In genomic region chr7:141294479-141294878, GRCm38 (mm10) we compare ENCODE assay signal across 11 mouse cellular contexts. TPM values are rescaled to one million over a fixed set of nuclear protein-coding genes. Genes with fewer than 3 reads are reported as not detected.
A peak's percentile ranks its signal among the peaks of the same experiment; 100 is the strongest.
DNase-seq lines count a peak whose midpoint lies in the region; ATAC-seq and TF ChIP-seq lines count a peak whose summit lies in the region.
"Had no signal": no experiment of that assay in that cellular context is flagged by ENCODE, and none has a peak within 500 bp of the region (broad histone marks: within the 10 kb centered on the region; RNA-seq: fewer than 3 reads in every experiment).

No protein-coding gene starts in this region.

- no peak for TF ChIP-seq POLR2A in bone marrow macrophage, adult 2 months (IDR thresholded peaks at IDR 0.05; ENCODE audit: borderline replicate concordance, low read depth, low read length)

- ATAC-seq in heart, embryonic 13.5 days (ENCODE audit: extremely low read depth, insufficient number of reproducible peaks, low FRiP score, low TSS enrichment) = no peak
- ATAC-seq in hindbrain, embryonic 14.5 days (ENCODE audit: low FRiP score) = no peak
- ATAC-seq in midbrain, embryonic 11.5 days (ENCODE audit: low FRiP score) = no peak; the same call in 1 of the 2 replicates

- TF ChIP-seq CTCF in bone marrow macrophage, adult 2 months (IDR thresholded peaks at IDR 0.05; ENCODE audit: low read depth, low read length) = no peak

- H3K27me3 ChIP-seq in heart, embryonic 13.5 days (replicated peaks) = peaks cover 72% of the 10 kb centered on the region
- peaks cover 51% of the 10 kb centered on the region for H3K27me3 ChIP-seq in hindbrain, embryonic 14.5 days (ENCODE audit: control insufficient read depth, insufficient read depth, low read length)
- peaks cover 57% of the 10 kb centered on the region for H3K27me3 ChIP-seq in midbrain, embryonic 11.5 days (ENCODE audit: control insufficient read depth, insufficient read depth, low read length)

- intact Hi-C loops in left cerebral cortex, postnatal 10 days (cut with DNase I) = no loop called here

- DNase-seq in heart, adult 8-10 months (ENCODE audit: low spot score) = no peak
- no peak for DNase-seq in hindbrain, embryonic 14.5 days (ENCODE audit: low spot score)
- peak; percentile 88 for DNase-seq in midbrain, embryonic 11.5 days (ENCODE audit: low spot score, missing footprints)
- DNase-seq in T-cell, adult 2 months (ENCODE audit: low spot score) = no peak
- DNase-seq in left cerebral cortex, postnatal 10 days (ENCODE audit: extremely low spot score in 1 of 2, low spot score in 2 of 2) = no peak
- no peak for DNase-seq in right cerebral cortex, postnatal 10 days (ENCODE audit: low spot score in 2 of 2)
- DNase-seq: thymus, postnatal 25 days had no signal

- no peak overlapping the region for H3K27ac ChIP-seq in heart, embryonic 13.5 days (replicated peaks)
- H3K27ac ChIP-seq in bone marrow macrophage, adult 2 months (ENCODE audit: insufficient read depth, low read depth, low read length) = no peak overlapping the region
- no peak overlapping the region for H3K27ac ChIP-seq in hindbrain, embryonic 14.5 days
- H3K27ac ChIP-seq in midbrain, embryonic 11.5 days (ENCODE audit: low read depth, low read length) = no peak overlapping the region

- peak overlapping the region; percentile 50 for H3K4me3 ChIP-seq in heart, embryonic 13.5 days
- H3K4me3 ChIP-seq in bone marrow macrophage, adult 2 months (ENCODE audit: insufficient read depth, low read length) = peak overlapping the region; percentile 25
- H3K4me3 ChIP-seq in hindbrain, embryonic 14.5 days (replicated peaks; ENCODE audit: low read length) = peak overlapping the region; percentile 36
- peak overlapping the region; percentile 27 for H3K4me3 ChIP-seq in midbrain, embryonic 11.5 days (ENCODE audit: low read depth, low read length)

- peaks cover 25% of the 10 kb centered on the region for H3K36me3 ChIP-seq in heart, embryonic 13.5 days
- peaks cover 29% of the 10 kb centered on the region for H3K36me3 ChIP-seq in hindbrain, embryonic 14.5 days (replicated peaks; ENCODE audit: control insufficient read depth, insufficient read depth)
- H3K36me3 ChIP-seq in midbrain, embryonic 11.5 days (ENCODE audit: control insufficient read depth, insufficient read depth, low read length) = peaks cover 4% of the 10 kb centered on the region

- peak overlapping the region; percentile 75 for H3K4me2 ChIP-seq in heart, embryonic 13.5 days
- H3K4me2 ChIP-seq in hindbrain, embryonic 14.5 days (replicated peaks) = peak overlapping the region; percentile 67
- peak overlapping the region; percentile 64 for H3K4me2 ChIP-seq in midbrain, embryonic 11.5 days

- H3K4me1 ChIP-seq in heart, embryonic 13.5 days = peaks cover 28% of the 10 kb centered on the region
- H3K4me1 ChIP-seq in bone marrow macrophage, adult 2 months (ENCODE audit: control insufficient read depth, insufficient read depth, low read length) = no peaks in the 10 kb centered on the region
- H3K4me1 ChIP-seq in hindbrain, embryonic 14.5 days (replicated peaks; ENCODE audit: control insufficient read depth, insufficient read depth, low read length) = peaks cover 16% of the 10 kb centered on the region; the same call in 1 of the 2 replicates
- peaks cover 21% of the 10 kb centered on the region for H3K4me1 ChIP-seq in midbrain, embryonic 11.5 days (ENCODE audit: control insufficient read depth, insufficient read depth, low read length)

- 3% methylated on average over 22 of the region's 22 CpGs for whole genome bisulfite sequencing in heart, embryonic 13.5 days
- WGBS in hindbrain, embryonic 14.5 days = 8% methylated on average over 22 of the region's 22 CpGs
- 3% methylated on average over 22 of the region's 22 CpGs for WGBS in midbrain, embryonic 11.5 days

- H3K9me3 ChIP-seq in heart, embryonic 13.5 days = no peaks in the 10 kb centered on the region; the same call in 1 of the 2 replicates
- H3K9me3 ChIP-seq in hindbrain, embryonic 14.5 days (ENCODE audit: control insufficient read depth, low read length) = no peaks in the 10 kb centered on the region
- no peaks in the 10 kb centered on the region for H3K9me3 ChIP-seq in midbrain, embryonic 11.5 days (ENCODE audit: control insufficient read depth, low read length)

- peak overlapping the region; percentile 74 for H3K9ac ChIP-seq in heart, embryonic 13.5 days
- no peak overlapping the region for H3K9ac ChIP-seq in hindbrain, embryonic 14.5 days
- H3K9ac ChIP-seq in midbrain, embryonic 11.5 days (ENCODE audit: low read length) = no peak overlapping the region

RNA-seq across cellular contexts. Expression of gene Drd4, which starts 2.7 kb away (rescaled TPM):
- polyA plus RNA-seq in heart, embryonic 13.5 days (2015; fragmentation: Nextera tagmentation; extraction: Ambion mirVana) = 0.05 TPM in 1 of 2 replicates, not detected in the other
- not detected for total RNA-seq in heart, adult 8-10 months (2022)
- polyA plus RNA-seq in bone marrow macrophage, adult 2 months (2012; ENCODE audit: insufficient read depth, insufficient read length, missing spikeins) = not detected in 2 replicates
- polyA plus RNA-seq in hindbrain, embryonic 14.5 days (2014; fragmentation: Nextera tagmentation; extraction: Ambion mirVana) = 0.65 and 0.88 TPM in 2 replicates
- polyA plus RNA-seq in midbrain, embryonic 11.5 days (2014; fragmentation: Nextera tagmentation; extraction: Ambion mirVana) = 0.14 and 0.17 TPM in 2 replicates
- under 1 TPM; 0.15 to 0.36 TPM for total RNA-seq in left cerebral cortex, postnatal 10 days (2021)
- total RNA-seq: adrenal gland, postnatal 25 days had no signal

RNA-seq across cellular contexts. Expression of gene Sct, which starts 15.5 kb away (rescaled TPM):
- polyA plus RNA-seq in heart, embryonic 13.5 days (2015; fragmentation: Nextera tagmentation; extraction: Ambion mirVana) = 0.88 and 1.5 TPM in 2 replicates
- not detected for total RNA-seq in heart, adult 8-10 months (2022)
- not detected in 2 replicates for polyA plus RNA-seq in bone marrow macrophage, adult 2 months (2012; ENCODE audit: insufficient read depth, insufficient read length, missing spikeins)
- 3.2 and 4.1 TPM in 2 replicates for polyA plus RNA-seq in hindbrain, embryonic 14.5 days (2014; fragmentation: Nextera tagmentation; extraction: Ambion mirVana)
- 1.1 TPM in 2 replicates for polyA plus RNA-seq in midbrain, embryonic 11.5 days (2014; fragmentation: Nextera tagmentation; extraction: Ambion mirVana)
- not detected for total RNA-seq in left cerebral cortex, postnatal 10 days (2021)
- total RNA-seq: adrenal gland, postnatal 25 days had no signal

RNA-seq across cellular contexts. Expression of gene Cdhr5, which starts 17.9 kb away (rescaled TPM):
- not detected in 2 replicates for polyA plus RNA-seq in heart, embryonic 13.5 days (2015; fragmentation: Nextera tagmentation; extraction: Ambion mirVana)
- total RNA-seq in heart, adult 8-10 months (2022) = not detected
- not detected in 2 replicates for polyA plus RNA-seq in bone marrow macrophage, adult 2 months (2012; ENCODE audit: insufficient read depth, insufficient read length, missing spikeins)
- not detected in 2 replicates for polyA plus RNA-seq in hindbrain, embryonic 14.5 days (2014; fragmentation: Nextera tagmentation; extraction: Ambion mirVana)
- not detected in 2 replicates for polyA plus RNA-seq in midbrain, embryonic 11.5 days (2014; fragmentation: Nextera tagmentation; extraction: Ambion mirVana)
- not detected for total RNA-seq in left cerebral cortex, postnatal 10 days (2021)
- polyA plus RNA-seq: frontal cortex, adult 2 months had no signal

RNA-seq across cellular contexts. Expression of gene Irf7, which starts 28.2 kb away (rescaled TPM):
- 3.4 and 4.2 TPM in 2 replicates for polyA plus RNA-seq in heart, embryonic 13.5 days (2015; fragmentation: Nextera tagmentation; extraction: Ambion mirVana)
- 1 to 10 TPM; 1.7 to 2.4 (median 2.1) TPM for total RNA-seq in heart, adult 8-10 months (2022)
- 164 and 168 TPM in 2 replicates for polyA plus RNA-seq in bone marrow macrophage, adult 2 months (2012; ENCODE audit: insufficient read depth, insufficient read length, missing spikeins)
- 1.4 and 1.6 TPM in 2 replicates for polyA plus RNA-seq in hindbrain, embryonic 14.5 days (2014; fragmentation: Nextera tagmentation; extraction: Ambion mirVana)
- 0.81 and 1.4 TPM in 2 replicates for polyA plus RNA-seq in midbrain, embryonic 11.5 days (2014; fragmentation: Nextera tagmentation; extraction: Ambion mirVana)
- total RNA-seq in left cerebral cortex, postnatal 10 days (2021) = under 1 TPM; 0.22 to 0.58 TPM

RNA-seq across cellular contexts. Expression of gene Deaf1, which starts 33.0 kb away (rescaled TPM):
- 35.5 and 37.4 TPM in 2 replicates for polyA plus RNA-seq in heart, embryonic 13.5 days (2015; fragmentation: Nextera tagmentation; extraction: Ambion mirVana)
- 10 to 100 TPM; 10.8 to 14.7 (median 12.7) TPM for total RNA-seq in heart, adult 8-10 months (2022)
- polyA plus RNA-seq in bone marrow macrophage, adult 2 months (2012; ENCODE audit: insufficient read depth, insufficient read length, missing spikeins) = 27.3 and 37.4 TPM in 2 replicates
- polyA plus RNA-seq in hindbrain, embryonic 14.5 days (2014; fragmentation: Nextera tagmentation; extraction: Ambion mirVana) = 187 TPM in 2 replicates
- polyA plus RNA-seq in midbrain, embryonic 11.5 days (2014; fragmentation: Nextera tagmentation; extraction: Ambion mirVana) = 61.6 and 66.9 TPM in 2 replicates
- 100 to 1,000 TPM; 258 to 269 TPM for total RNA-seq in left cerebral cortex, postnatal 10 days (2021)
